Mouse (Mus musculus): Measurements from ENCODE around the gene Kif1a.

Kif1a gene

GRCm38 (mm10) chr1:93026600-93026999, 75.2 kb downstream of the Kif1a start:
- in situ Hi-C loops (cut with MboI, MseI): no loop called here

GRCm38 (mm10) chr1:93020602-93021001, 81.1 kb downstream of the Kif1a start:
- in situ Hi-C loops (cut with MboI, MseI): no loop called here

GRCm38 (mm10) chr1:93018716-93019115, 83.0 kb downstream of the Kif1a start:
- in situ Hi-C loops (cut with MboI, MseI): no loop called here

- in situ Hi-C loops (cut with MboI, MseI): no loop called here
These were observed 86.6 kb downstream of the Kif1a start for GRCm38 (mm10) chr1:93015136-93015535.

- in situ Hi-C loops (cut with MboI, MseI): no loop called here
These were observed 87.3 kb downstream of the Kif1a start for GRCm38 (mm10) chr1:93014460-93014859.

GRCm38 (mm10) chr1:93013367-93013766, 88.4 kb downstream of the Kif1a start:
- in situ Hi-C loops (cut with MboI, MseI): no loop called here

GRCm38 (mm10) chr1:93012103-93012585, 89.6 kb downstream of the Kif1a start:
- in situ Hi-C loops (cut with MboI, MseI): no loop called here

GRCm38 (mm10) chr1:93010731-93011130, 91.0 kb downstream of the Kif1a start:
- in situ Hi-C loops (cut with MboI, MseI): no loop called here

- in situ Hi-C loops (cut with MboI, MseI): no loop called here
These were observed 92.6 kb downstream of the Kif1a start for GRCm38 (mm10) chr1:93009196-93009595.

- in situ Hi-C loops (cut with MboI, MseI): no loop called here
These were observed 95.7 kb downstream of the Kif1a start, which contains the start of gene Aqp12 for GRCm38 (mm10) chr1:93006061-93006460. Gene Aqp12 (plus strand): TSS chr1:93006334.

GRCm38 (mm10) chr1:92992880-92993279, 108.9 kb downstream of the Kif1a start:
- in situ Hi-C loops (cut with MboI, MseI): no loop called here

- in situ Hi-C loops (cut with MboI, MseI): no loop called here
These were observed 109.4 kb downstream of the Kif1a start for GRCm38 (mm10) chr1:92992214-92992855.

- in situ Hi-C loops (cut with MboI, MseI): no loop called here
These were observed 111.9 kb downstream of the Kif1a start for GRCm38 (mm10) chr1:92989891-92990290.

GRCm38 (mm10) chr1:92988894-92989293, 112.9 kb downstream of the Kif1a start:
- in situ Hi-C loops (cut with MboI, MseI): no loop called here

- in situ Hi-C loops (cut with MboI, MseI): no loop called here
These were observed 116.8 kb downstream of the Kif1a start for GRCm38 (mm10) chr1:92984999-92985398.

GRCm38 (mm10) chr1:92982931-92983605, 118.7 kb downstream of the Kif1a start:
- in situ Hi-C loops (cut with MboI, MseI): no loop called here

GRCm38 (mm10) chr1:92981056-92981845, 120.5 kb downstream of the Kif1a start:
- in situ Hi-C loops (cut with MboI, MseI): no loop called here

GRCm38 (mm10) chr1:92979073-92979602, 122.6 kb downstream of the Kif1a start:
- in situ Hi-C loops (cut with MboI, MseI): no loop called here

GRCm38 (mm10) chr1:92978645-92979044, 123.1 kb downstream of the Kif1a start:
- in situ Hi-C loops (cut with MboI, MseI): no loop called here

- in situ Hi-C loops (cut with MboI, MseI): no loop called here
These were observed 125.6 kb downstream of the Kif1a start for GRCm38 (mm10) chr1:92976141-92976566.

- in situ Hi-C loops (cut with MboI, MseI): no loop called here
These were observed 128.9 kb downstream of the Kif1a start for GRCm38 (mm10) chr1:92972854-92973253.

Data from T-helper 2 cell (primary cell).